Mouse (Mus musculus) kidney, postnatal 36 days (tissue): Measurements from ENCODE around the gene Lpcat1.

ENCODE experiments used
- DNase-seq, 2 experiments: peaks; one replicate each; pipeline ENCODE4 v3.0.0; 2021 to 2022; ENCODE audit warnings: mixed read lengths in 2 of 2

Lpcat1 gene

DNA sequence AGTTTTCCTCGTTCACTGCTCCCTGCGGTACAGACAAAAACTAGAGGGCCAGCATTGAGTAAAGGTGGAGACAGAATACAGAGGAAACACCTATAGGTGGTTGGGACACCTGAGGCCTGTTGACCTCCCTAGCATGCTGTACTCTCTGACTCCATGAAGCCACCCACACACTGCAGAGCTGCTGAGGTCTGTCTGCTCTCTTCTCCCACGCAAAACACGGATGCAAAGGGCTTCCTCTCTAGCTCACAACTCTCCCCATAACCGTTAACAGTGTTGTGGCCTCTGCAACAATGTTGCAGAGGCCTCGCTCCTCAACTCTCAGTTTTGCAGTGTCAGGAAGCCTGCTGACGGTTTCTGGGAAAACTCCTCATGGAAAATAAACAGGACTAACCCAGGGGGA lies 15.5 kb downstream of the Lpcat1 start:
- DNase-seq, result no peak

DNA sequence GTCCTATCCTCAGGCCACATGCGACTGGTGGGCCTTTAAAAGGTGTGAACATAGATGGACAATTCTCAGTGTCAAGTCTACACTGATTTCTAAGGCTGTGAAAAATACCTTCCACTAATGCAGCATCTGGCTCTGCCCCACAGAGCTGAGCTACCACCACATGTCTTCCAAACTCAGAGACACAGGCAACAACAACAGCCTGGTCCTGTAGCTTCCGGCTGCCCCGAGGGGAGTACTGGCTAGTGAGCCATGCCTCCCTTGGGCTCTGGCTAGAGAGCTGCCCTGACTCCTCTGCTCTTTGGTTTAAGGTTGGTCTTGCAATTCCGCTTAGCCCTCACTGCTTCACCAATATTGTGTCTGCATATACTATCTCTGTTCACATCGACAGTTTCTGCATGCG lies 16.3 kb downstream of the Lpcat1 start:
- no peak for DNase-seq

- no peak for DNase-seq
These were observed 17.2 kb downstream of the Lpcat1 start for GRCm38 (mm10) chr13:73484171-73484570.

DNA sequence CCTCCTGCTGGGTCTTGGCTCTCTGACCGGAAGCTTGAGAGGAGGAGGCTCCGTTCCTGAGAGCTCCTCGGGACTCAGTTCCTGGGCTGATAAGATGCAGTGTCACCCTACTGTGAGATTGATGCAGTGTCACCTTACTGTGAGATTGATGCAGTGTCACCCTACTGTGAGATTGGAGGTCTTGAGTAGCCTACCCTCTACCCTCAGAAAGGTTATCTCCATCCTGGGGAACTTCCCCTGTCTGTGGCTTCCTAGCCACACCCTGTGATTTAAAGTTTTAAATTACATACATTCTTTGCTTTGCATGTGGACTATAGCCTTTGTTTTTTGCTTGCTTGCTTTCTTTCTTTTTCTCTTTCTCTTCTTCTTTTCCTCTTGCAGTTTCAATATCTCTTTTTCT lies 21.1 kb downstream of the Lpcat1 start:
- DNase-seq, result no peak

DNA sequence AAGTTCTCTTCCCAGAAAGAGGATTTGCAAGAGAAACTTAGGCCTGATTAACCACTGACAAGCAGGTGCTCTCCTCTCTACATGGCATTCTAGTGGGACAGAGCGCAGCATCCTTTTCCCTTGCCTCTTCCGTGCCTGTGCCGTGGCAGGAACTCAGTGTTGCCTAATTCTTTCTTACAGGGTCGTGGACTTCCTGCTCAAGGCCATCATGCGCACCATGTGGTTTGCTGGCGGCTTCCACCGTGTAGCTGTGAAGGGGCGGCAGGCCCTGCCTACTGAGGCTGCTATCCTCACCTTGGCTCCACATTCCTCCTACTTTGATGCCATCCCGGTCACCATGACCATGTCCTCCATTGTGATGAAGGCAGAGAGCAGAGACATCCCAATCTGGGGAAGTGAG lies 21.7 kb downstream of the Lpcat1 start:
- DNase-seq, result no peak

DNA sequence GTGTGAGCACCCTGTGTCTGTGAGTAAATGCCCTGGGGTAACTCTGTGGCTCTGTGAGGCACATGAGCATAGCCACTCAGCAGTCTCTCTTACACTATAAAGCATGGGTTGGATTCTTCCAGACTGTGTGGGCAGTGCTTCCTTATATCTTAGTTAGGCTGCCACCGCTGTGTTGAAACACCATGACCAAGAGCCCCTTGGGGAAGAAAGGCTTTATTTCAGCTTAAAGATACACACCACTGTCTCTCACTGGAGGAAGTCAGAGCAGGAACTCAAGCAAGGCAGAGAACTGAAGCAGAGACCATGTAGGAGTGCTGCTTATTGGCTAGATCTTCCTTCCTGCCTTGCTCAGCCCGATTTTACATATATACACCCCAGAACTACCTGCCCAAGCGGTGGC lies 23.0 kb downstream of the Lpcat1 start:
- DNase-seq, result no peak

- DNase-seq, result no peak
These were observed 23.7 kb downstream of the Lpcat1 start for GRCm38 (mm10) chr13:73490564-73491170.

DNA sequence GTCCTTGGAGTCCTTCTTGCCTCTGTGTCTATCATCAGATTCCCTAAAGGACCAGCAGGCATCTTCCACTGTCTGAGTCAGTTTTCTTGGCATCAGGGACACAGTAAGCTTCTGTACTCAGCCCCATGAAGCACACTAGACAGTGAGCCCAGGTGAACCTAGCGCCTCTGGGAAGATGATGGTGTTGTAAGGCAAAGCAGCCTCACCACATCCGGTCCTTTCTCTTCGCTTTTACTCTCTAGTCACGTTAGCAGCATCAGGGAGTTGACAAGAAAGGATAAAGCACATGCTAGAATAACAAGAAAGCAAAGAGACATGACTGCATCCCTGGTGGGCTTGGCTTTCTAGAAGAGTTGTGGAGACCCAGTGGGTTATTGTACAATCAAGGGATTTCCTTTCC lies 26.2 kb downstream of the Lpcat1 start:
- DNase-seq, result no peak

DNA sequence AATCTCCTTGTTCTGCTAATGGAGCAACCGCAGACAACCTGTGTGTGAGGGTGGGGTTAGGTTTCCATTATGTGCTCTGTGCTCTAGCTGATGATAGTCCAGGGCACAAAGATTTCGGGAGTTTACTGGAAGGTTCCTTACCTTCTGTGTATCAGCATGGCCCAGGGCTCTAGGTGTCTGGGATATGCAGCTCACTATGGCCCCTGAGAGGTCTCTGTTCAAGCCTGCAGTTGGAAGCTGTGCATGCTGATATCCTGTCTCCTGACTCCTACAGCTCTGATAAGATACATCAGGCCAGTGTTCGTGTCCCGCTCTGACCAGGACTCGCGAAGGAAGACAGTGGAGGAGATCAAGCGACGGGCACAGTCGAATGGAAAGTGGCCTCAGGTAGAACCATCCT lies 27.5 kb downstream of the Lpcat1 start:
- no peak for DNase-seq

DNA sequence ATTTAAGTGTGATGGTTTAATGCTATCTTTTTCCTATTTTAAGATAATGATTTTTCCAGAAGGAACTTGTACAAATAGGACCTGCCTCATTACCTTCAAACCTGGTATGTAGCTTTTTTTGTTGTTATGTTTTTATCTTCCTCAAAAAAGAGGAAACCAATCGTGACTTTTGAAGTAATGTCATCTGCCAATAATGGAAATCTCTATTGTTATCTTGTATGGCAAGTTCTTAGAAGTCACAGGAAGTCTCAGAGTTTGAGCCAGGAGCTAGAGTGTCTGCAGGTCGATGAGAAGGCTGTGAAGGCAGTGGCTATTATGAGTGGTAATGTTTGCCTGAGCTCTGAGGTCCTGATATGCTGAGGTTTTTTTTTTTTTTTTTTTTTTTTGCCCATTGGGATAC lies 29.1 kb downstream of the Lpcat1 start:
- no peak for DNase-seq

GRCm38 (mm10) chr13:73499893-73500604 lies 33.1 kb downstream of the Lpcat1 start:
- DNase-seq, result peak; percentile 33 to 47

GRCm38 (mm10) chr13:73502719-73503118 lies 35.7 kb downstream of the Lpcat1 start:
- peak in 1 of 2 experiments; percentile 61 for DNase-seq

DNA sequence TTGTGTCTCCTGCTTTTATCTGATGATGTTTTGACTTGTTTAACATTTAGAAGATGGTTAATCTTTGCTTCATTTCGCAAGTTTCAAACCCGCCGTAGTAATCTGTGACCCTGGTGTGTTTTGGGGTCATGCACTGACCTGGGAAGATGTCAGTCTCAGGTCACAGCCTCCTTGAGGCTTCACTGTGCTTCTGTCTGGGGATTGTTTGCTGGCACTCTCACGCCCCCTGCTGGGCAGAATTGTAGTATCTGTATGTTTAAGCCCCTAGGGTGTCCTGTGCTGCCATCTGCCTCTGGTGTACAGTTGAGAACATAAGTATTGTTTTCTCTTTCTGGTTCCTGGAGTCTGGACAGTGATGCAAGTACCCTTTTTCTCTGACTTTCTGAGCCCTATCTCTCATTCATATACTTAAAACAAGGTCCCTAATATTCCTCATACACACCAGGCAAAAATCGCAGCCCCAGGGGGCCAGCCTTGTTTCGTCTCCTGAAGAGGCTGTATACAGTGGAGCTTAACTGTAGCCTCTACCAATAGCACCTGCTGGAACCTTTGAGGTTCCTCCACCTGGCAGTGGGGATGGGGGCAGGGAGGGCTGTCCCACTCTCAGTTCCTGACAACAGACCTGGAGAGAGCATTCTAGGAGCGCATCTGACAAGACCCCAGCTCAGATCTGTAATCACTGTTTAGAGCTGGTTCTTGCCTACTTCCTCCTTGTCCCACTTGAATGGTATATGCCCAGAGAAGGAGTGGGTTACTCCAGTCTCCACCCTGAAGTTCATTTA lies 38.9 kb downstream of the Lpcat1 start:
- peak; percentile 78 to 92 for DNase-seq

DNA sequence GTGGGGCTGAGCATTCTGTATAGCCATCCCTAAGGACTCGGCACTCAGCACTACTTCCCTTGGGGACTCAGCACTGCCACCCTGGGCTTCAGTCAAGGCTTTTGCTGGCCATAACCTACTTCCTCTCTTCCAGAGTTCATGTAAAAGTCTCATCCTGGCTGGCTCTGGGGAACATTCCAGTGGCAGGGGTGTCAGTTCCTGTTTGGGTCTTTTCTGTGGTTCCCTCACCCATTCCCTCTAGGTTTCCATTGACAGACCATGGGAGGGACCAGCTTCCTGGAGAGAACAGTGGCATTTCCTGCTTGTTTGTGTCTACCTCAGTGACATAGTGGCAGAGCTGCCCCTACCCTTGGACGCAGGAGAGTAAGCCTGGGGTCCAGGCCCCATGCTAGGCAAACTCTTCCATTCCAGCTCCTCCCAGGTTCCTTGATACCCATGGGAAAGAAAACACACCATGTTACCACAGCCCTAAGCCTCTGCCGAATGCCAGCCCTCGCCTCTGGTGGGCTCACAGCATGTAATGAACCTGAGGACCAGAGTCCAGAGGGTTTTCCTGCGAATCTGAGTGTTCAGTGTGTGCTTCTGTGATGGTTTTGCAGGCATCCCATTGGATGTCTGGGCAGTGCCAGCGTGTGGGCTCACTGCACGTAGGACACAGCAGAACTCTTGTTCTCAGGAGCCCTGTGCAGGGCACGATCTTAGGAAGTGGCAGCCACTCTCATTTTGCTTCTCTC lies 42.0 kb downstream of the Lpcat1 start:
- DNase-seq, result peak; percentile 44 to 73

GRCm38 (mm10) chr13:73509869-73510268 lies 42.9 kb downstream of the Lpcat1 start:
- no peak for DNase-seq

DNA sequence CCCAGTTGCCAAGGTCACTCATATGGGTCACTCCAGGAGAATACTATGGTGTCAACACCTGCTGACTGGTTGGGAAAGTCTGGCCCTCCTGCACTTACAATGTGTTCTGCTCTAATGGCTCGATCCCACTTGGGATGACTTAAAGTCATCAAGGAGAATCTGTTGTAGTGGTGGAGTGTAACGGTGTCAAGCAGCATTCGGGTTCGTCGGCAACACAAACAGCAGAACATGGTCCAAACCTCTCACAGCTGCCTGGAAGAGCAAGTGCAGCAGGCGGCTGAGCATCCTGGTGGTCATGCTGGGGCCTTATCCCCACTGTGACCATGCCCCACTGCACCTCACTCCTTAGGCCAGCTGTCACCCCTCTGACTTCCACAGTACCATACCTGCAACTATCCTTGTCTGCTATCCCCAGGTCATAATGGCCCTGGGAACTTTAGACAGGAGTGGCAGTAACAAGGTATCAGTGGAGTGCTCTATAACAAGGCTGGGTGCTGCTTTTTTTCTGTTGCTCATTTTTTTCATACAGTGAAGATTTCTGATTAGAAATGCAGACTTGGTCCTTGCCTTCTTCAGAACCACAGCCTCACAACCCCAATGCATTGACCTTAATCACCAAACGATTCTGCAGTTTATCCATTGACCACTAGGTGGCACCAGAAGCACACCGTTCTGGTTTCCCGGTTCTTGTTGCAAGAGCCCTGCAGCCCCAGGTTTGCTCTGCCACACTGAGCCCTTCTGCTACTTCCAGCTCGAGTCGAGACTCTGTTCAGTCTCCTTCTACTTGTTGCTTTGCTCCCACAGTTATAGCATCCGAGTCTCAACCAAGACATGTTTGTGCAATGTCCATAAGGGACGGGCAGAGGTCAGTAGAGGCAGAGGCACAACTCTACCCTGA lies 46.0 kb downstream of the Lpcat1 start:
- peak; percentile 74 to 87 for DNase-seq

GRCm38 (mm10) chr13:73516886-73517285 lies 49.9 kb downstream of the Lpcat1 start:
- no peak for DNase-seq

GRCm38 (mm10) chr13:73533716-73534115 lies 66.7 kb downstream of the Lpcat1 start:
- no peak for DNase-seq

GRCm38 (mm10) chr13:73535287-73535686 lies 68.3 kb downstream of the Lpcat1 start:
- DNase-seq, result no peak

DNA sequence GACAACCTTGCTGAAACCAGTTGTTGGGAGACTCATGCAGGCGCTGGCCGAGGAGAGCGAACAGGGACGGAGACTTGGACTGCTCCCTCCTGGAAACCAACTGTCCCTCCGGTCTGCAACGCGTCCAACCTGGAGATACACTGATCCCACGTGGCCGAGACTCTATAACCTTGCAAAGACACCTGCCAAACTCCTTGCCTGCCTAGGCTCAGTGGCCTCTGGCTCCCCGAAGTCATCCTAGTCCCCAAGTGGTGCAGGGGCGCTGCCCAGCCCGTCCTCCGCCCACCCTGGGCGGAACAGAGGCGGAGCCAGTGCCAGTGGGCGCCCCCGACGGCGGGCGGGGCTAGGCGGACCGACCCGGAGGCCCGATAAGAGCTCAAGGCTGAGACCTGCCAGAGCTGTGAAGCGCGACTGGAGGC lies 69.4 kb downstream of the Lpcat1 start, which contains the start of gene Slc6a3:
Slc6a3 (plus strand) TSS at position 345 of the 419 bp plus-strand sequence.
- DNase-seq, result peak; percentile 55 to 73

- no peak for DNase-seq
These were observed 69.8 kb downstream of the Lpcat1 start for GRCm38 (mm10) chr13:73536824-73537223.

GRCm38 (mm10) chr13:73564201-73564600 lies 97.2 kb downstream of the Lpcat1 start:
- no peak for DNase-seq
